Mouse (Mus musculus) myocyte (in vitro differentiated cells): Measurements from ENCODE around the gene Arid1a.

Source experiments
- POLR2A ChIP-seq: IDR thresholded peaks from one replicate; pipeline ENCODE4 v1.6.1; 2011; ENCODE audit warnings: low read depth, mild to moderate bottlenecking, control low read depth, moderate library complexity; ENCODE audit not compliant: insufficient read length
- POLR2AphosphoS2 ChIP-seq: IDR thresholded peaks from one replicate; pipeline ENCODE4 v1.6.1; 2011; ENCODE audit warnings: low read depth, control low read depth; ENCODE audit not compliant: insufficient read length

DNA sequence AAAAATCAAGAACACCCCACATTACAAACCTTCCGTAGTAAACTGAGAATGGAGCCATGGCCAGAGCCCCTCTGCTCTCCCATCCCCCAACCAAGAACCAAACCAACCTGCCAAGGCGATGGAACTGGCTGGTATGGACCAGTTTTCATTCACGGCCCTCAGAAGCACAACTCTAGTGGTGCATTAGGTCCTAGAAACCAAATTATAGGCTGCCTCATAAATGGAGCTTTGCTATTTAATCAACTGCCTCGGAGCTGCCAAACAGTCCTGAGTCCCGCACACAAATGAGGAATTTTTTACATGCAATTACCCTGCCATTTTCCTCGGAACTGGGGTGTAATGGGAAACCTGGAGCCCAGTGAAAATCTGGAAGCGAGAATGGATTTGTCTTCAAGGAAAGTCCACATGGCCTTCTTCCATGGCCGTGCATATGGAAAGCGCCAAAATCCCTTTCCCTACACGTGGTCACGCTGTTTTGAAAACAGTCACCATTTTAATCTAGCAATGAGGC, 653 bp downstream of the Arid1a start:
- no peak for TF ChIP-seq POLR2A
- TF ChIP-seq POLR2AphosphoS2 = no peak
